Mouse (Mus musculus) lung, embryonic 14.5 days (tissue): ENCODE data around the gene Cgrrf1. TPM values are rescaled to one million over a fixed set of nuclear protein-coding genes. Genes with fewer than 3 reads are reported as not detected.

Experiments
- ATAC-seq: fragments of 200-750 bp; cut with Nextera tagmentation; 2 replicates; pipeline ENCODE4 v1.8.0; 2017; ENCODE audit warnings: mild to moderate bottlenecking, moderate TSS enrichment, moderate library complexity; ENCODE audit not compliant: insufficient read depth
- DNase-seq: peaks from one replicate; pipeline ENCODE4 v3.0.0-alpha.2; 2015
- H3K27ac ChIP-seq: fragments of 300-500 bp; sonication (generic); 2 replicates; pipeline ENCODE4 v1.5.1; 2014; ENCODE audit warnings: low read depth, mild to moderate bottlenecking, moderate library complexity
- H3K27me3 ChIP-seq: fragments of 300-500 bp; sonication (generic); 2 replicates; pipeline ENCODE4 v1.6.1; 2014; ENCODE audit warnings: low read length, control low read depth; ENCODE audit not compliant: insufficient read depth
- H3K36me3 ChIP-seq: fragments of 300-500 bp; sonication (generic); 2 replicates; pipeline ENCODE4 v1.6.1; 2014; ENCODE audit warnings: control low read depth; ENCODE audit not compliant: insufficient read depth
- H3K4me1 ChIP-seq: fragments of 300-500 bp; sonication (generic); 2 replicates; pipeline ENCODE4 v1.6.1; 2014; ENCODE audit warnings: antibody characterized with exemption, control low read depth; ENCODE audit not compliant: insufficient read depth
- H3K4me2 ChIP-seq: fragments of 300-500 bp; sonication (generic); 2 replicates; pipeline ENCODE4 v1.6.1; 2014; ENCODE audit warnings: mild to moderate bottlenecking
- H3K4me3 ChIP-seq: fragments of 300-500 bp; sonication (generic); 2 replicates; pipeline ENCODE4 v1.5.1; 2014; ENCODE audit warnings: low read depth, low read length
- H3K9ac ChIP-seq: fragments of 300-500 bp; sonication (generic); 2 replicates; pipeline ENCODE4 v1.6.1; 2014
- H3K9me3 ChIP-seq: fragments of 300-500 bp; sonication (generic); 2 replicates; pipeline ENCODE4 v1.6.1; 2016; ENCODE audit warnings: low read depth, low read length, control low read depth
- CTCF ChIP-seq: IDR thresholded peaks from 2 replicates; pipeline ENCODE4 v1.5.1; 2016; ENCODE audit warnings: antibody characterized with exemption, low read depth
- WGBS: fragments of 180-500 bp; shearing (Covaris S2); extraction: QIAGEN DNeasy Blood & Tissue Kit; methylation state at CpG from one replicate; pipeline ENCODE4 v1.1.7; 2014; 5-methylcytosine and 5-hydroxymethylcytosine counted together
- polyA plus RNA-seq: library from polyadenylated mRNA; unstranded; fragments of >200 nt; fragmentation: Nextera tagmentation; extraction: Ambion mirVana; gene quantifications from 2 replicates; pipeline ENCODE4 v1.2.1, GENCODE M21; 2014

Cgrrf1 gene
- polyA plus RNA-seq, 1 experiment from 2014 or later = 42.6 TPM

DNA sequence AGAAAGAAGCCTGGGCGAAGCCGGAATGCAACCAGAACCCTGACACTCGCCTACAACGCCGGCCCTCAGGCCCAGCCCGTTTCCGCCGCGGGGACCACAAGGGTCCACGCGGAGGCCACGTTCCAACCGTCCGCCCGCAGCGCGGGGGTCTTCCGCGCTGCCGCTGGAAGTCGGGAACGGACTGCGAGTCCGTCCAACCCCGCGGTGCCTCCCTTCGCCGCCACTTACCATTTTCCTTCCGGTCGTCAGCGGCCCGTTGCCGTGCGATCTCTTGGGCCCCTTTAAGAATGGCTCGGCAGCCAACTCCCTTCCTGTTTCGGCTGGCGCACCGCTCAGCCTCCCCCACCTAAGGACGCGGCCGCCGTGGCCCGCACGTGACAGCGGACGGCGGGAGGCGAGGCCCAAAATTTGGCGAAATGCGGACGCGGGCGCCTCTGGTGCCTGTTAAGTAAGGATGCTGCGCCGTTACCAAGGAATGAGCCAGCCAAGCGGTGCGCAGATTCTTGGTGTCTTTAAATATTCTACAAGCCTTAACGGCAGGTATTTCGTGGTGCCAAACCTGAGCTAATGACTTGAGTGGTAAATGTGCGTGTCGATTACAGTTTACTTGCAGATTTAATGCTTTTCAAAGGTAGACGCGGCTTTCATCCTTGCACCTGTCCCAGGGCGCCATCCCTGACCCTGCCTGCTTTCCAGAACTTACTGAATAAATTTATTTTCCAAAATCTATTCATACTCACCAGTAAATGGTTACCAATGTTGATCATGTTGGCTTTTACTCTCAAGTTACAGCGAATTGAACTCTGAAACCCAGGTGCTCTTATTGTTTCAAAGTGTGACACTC, 9.8 kb upstream of the Cgrrf1 start, which contains the start of gene Gmfb:
Gene Gmfb, minus strand, starts transcription at position 370 of the 844 bp plus-strand sequence.
- Histone ChIP-seq H3K9me3 (no peaks in the 10 kb centered on the region), H3K4me2 (peak within 1 kb of the TSS; percentile 93), H3K4me1 (0 out of 2 replicates have a peak, but pooled peaks cover 4% of the 10 kb centered on the region), H3K36me3 (peaks cover 5% of the 10 kb centered on the region; the same call in 1 of the 2 replicates), H3K27ac (peak within 1 kb of the TSS; percentile 94), H3K9ac (peak within 1 kb of the TSS; percentile 92), H3K27me3 (no peaks in the 10 kb centered on the region), H3K4me3 (peak within 1 kb of the TSS; percentile 94)
- TF ChIP-seq CTCF = peak; percentile 34
- DNase-seq = peak; percentile 98
- under 1% methylated on average over 65 of the region's 65 CpGs for WGBS
- ATAC-seq = peak; percentile 98

DNA sequence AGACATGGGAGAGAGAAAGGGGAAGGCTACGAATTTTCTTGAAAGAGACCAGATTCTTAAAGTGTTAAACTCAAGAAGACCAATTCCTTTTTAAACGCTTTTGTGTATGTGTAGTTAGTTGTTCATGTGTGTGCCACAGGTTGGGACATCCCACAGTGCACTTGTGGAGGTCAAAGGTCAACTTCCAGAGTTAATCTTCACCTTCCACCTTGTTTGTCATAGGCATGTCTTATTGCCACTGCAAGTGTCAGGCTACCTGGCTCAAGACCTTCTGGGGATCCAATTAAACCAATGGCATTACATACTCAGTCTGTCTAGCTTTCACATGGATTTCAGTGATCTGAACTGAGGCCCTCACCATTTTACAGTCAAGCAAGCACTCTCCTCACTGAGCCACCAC, 7.9 kb upstream of the Cgrrf1 start:
- 61% methylated on average over 2 of the region's 2 CpGs for WGBS
- DNase-seq (no peak), ATAC-seq (no peak)
- Histone ChIP-seq H3K4me3 (no peak overlapping the region), H3K4me1 (0 out of 2 replicates have a peak, but pooled peaks cover 4% of the 10 kb centered on the region), H3K36me3 (no peaks in the 10 kb centered on the region), H3K27ac (no peak overlapping the region), H3K4me2 (no peak overlapping the region), H3K9ac (no peak overlapping the region), H3K27me3 (no peaks in the 10 kb centered on the region), H3K9me3 (no peaks in the 10 kb centered on the region)
- TF ChIP-seq CTCF = no peak

- ATAC-seq (no peak), DNase-seq (no peak)
- Histone ChIP-seq H3K27me3 (no peaks in the 10 kb centered on the region), H3K9me3 (no peaks in the 10 kb centered on the region), H3K4me2 (no peak overlapping the region), H3K27ac (no peak overlapping the region), H3K4me1 (no peaks in the 10 kb centered on the region), H3K36me3 (no peaks in the 10 kb centered on the region), H3K4me3 (no peak overlapping the region), H3K9ac (no peak overlapping the region)
- 59% methylated on average over 1 of the region's 1 CpGs for WGBS
- TF ChIP-seq CTCF = no peak
These were observed 4.5 kb upstream of the Cgrrf1 start for GRCm38 (mm10) chr14:46827430-46827829.

DNA sequence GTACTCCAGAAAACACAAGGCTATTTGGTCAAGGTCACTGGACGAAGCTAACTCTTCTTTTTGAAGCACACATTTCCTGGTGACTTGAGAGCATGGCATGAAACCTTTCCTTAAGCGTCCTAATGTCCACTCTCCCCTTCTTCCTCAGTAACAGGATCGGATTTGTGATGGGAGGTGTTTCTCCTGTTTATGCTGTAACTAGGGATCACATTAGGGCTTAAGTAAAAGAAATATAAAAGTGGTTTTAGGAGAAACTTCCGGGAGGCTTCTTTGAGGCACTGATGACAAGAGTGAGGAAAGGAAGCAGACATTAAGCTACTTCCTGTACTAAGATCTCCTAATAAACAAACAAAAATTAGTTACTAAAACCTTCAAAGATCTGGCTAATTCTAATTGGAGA, 630 bp upstream of the Cgrrf1 start:
- DNase-seq = peak; percentile 36
- H3K27me3 ChIP-seq = no peaks in the 10 kb centered on the region
- peak overlapping the region; percentile 62 for H3K27ac ChIP-seq
- no peaks in the 10 kb centered on the region for H3K9me3 ChIP-seq
- no peaks in the 10 kb centered on the region for H3K36me3 ChIP-seq
- TF ChIP-seq CTCF = no peak
- WGBS = 0% methylated on average over 4 of the region's 4 CpGs
- no peak for ATAC-seq
- peaks cover 5% of the 10 kb centered on the region for H3K4me1 ChIP-seq
- H3K4me3 ChIP-seq = peak overlapping the region; percentile 85
- H3K4me2 ChIP-seq = peak overlapping the region; percentile 82
- peak overlapping the region; percentile 84 for H3K9ac ChIP-seq

- H3K9me3 ChIP-seq = no peaks in the 10 kb centered on the region
- H3K4me1 ChIP-seq = peaks cover 5% of the 10 kb centered on the region
- H3K9ac ChIP-seq = peak overlapping the region; percentile 84
- H3K4me3 ChIP-seq = peak overlapping the region; percentile 85
- TF ChIP-seq CTCF = no peak
- 5% methylated on average over 40 of the region's 40 CpGs for WGBS
- no peaks in the 10 kb centered on the region for H3K36me3 ChIP-seq
- peak overlapping the region; percentile 82 for H3K4me2 ChIP-seq
- DNase-seq = peak; percentile 48
- no peaks in the 10 kb centered on the region for H3K27me3 ChIP-seq
- peak overlapping the region; percentile 52 for H3K27ac ChIP-seq
- peak; percentile 86; the same call in 1 of the 2 replicates for ATAC-seq
These were observed 688 bp downstream of the Cgrrf1 start for GRCm38 (mm10) chr14:46832354-46833272.

DNA sequence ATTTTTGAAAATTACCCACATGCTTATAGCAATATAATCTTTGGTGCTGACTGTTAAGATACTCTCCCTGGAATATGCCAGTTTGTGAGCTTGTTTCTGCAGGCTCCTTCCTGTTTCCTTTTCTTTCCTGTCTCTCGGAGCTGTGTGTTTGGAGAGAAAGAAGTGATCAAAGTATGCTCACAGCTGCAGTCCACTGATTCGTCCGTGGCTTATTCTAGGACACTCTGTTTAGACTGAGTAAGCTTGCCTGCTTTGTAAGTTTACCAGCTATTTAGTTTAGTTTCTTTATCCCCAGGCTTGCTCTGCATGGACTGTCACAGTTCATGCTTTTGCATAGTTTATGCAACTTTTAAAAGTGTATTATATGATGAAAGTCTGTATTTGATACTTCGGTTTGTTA, 7.4 kb downstream of the Cgrrf1 start:
- peak; percentile 90 for ATAC-seq
- no peaks in the 10 kb centered on the region for H3K9me3 ChIP-seq
- peak overlapping the region; percentile 61; the same call in 1 of the 2 replicates for H3K27ac ChIP-seq
- H3K27me3 ChIP-seq = no peaks in the 10 kb centered on the region
- no peak overlapping the region for H3K4me3 ChIP-seq
- no peak for TF ChIP-seq CTCF
- no peak overlapping the region for H3K9ac ChIP-seq
- no peak overlapping the region for H3K4me2 ChIP-seq
- peak; percentile 86 for DNase-seq
- H3K4me1 ChIP-seq = no peaks in the 10 kb centered on the region; the same call in 1 of the 2 replicates
- peaks cover 20% of the 10 kb centered on the region; the same call in 1 of the 2 replicates for H3K36me3 ChIP-seq
- WGBS = 28% methylated on average over 4 of the region's 4 CpGs
